Mouse (Mus musculus): ENCODE measurements around the gene Tbx4.

DNA sequence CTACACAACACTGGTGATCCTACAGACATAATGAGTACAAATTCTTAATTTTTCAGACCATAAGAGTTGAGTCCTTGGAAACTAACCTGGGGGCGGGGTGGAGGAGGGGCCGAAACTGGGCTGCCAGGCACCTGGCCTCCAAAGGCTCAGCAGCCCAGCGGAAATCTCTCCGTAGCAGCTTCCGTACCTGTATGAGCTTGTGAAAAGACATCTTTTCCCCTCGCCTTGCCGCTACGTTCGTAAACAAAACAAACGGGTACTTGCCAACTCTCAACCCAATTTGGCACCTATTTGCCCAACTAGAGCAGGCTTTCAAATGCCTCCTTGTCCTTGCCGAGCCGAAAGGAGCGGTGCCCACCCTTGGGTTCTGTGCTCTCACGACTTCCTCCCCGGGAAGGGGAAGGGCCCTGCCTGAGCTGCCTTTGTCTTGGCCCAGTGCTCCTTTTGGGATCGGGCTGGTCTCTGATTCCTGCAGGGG, 40.1 kb downstream of the Tbx4 start:
- TF ChIP-seq CTCF (IDR thresholded peaks at IDR 0.05; ENCODE audit: low read depth, low read length) (no peak), POLR2AphosphoS5 (IDR thresholded peaks at IDR 0.05; ENCODE audit: insufficient replicate concordance, low read depth, low read length) (no peak), GATA1 (IDR thresholded peaks at IDR 0.05; ENCODE audit: borderline replicate concordance, low read length) (no peak), GATA2 (IDR thresholded peaks at IDR 0.05; ENCODE audit: borderline replicate concordance, low read depth, low read length) (no peak)

Data from G1E (cell line).